Mouse (Mus musculus): ENCODE data around the gene Plpp1. TPM values are rescaled to one million over a fixed set of nuclear protein-coding genes. Genes with fewer than 3 reads are reported as not detected.

The Plpp1 gene
- total RNA-seq, 2 experiments from 2014 or later = 32.1 to 32.9 TPM

GRCm38 (mm10) chr13:112854402-112854801 is 53.8 kb downstream of the Plpp1 start:
- intact Hi-C loops (cut with DNase I) = no loop called here
- DNase-seq = no peak

- intact Hi-C loops (cut with DNase I) = no loop called here
These were observed 57.3 kb downstream of the Plpp1 start for GRCm38 (mm10) chr13:112857921-112858320.

GRCm38 (mm10) chr13:112859574-112860134 is 59.1 kb downstream of the Plpp1 start:
- intact Hi-C loops (cut with DNase I) = loop anchor here (10.0 kb wide), 1 partner anchor 185 kb away; no protein-coding TSS in a partner anchor
- no peak for DNase-seq

More at GRCm38 (mm10) chr13:112857921-112858320, 57.3 kb downstream of the Plpp1 start:
- no peak for DNase-seq

- no peak for DNase-seq
- intact Hi-C loops (cut with DNase I) = loop anchor here (10.0 kb wide), 1 partner anchor 186 kb away; no protein-coding TSS in a partner anchor
These were observed 59.8 kb downstream of the Plpp1 start for GRCm38 (mm10) chr13:112860370-112860769.

- DNase-seq = no peak
- intact Hi-C loops (cut with DNase I) = loop anchor here (10.0 kb wide), 1 partner anchor 186 kb away; no protein-coding TSS in a partner anchor
These were observed 60.3 kb downstream of the Plpp1 start for GRCm38 (mm10) chr13:112860911-112861310.

- intact Hi-C loops (cut with DNase I) = loop anchor here (10.0 kb wide), 1 partner anchor 187 kb away; no protein-coding TSS in a partner anchor
These were observed 61.3 kb downstream of the Plpp1 start for GRCm38 (mm10) chr13:112861825-112862306.

GRCm38 (mm10) chr13:112862342-112862741 is 61.8 kb downstream of the Plpp1 start:
- intact Hi-C loops (cut with DNase I) = loop anchor here (10.0 kb wide), 1 partner anchor 188 kb away; no protein-coding TSS in a partner anchor
- DNase-seq = no peak

More at GRCm38 (mm10) chr13:112861825-112862306, 61.3 kb downstream of the Plpp1 start:
- peak; percentile 19 for DNase-seq

- no peak for DNase-seq
- intact Hi-C loops (cut with DNase I) = loop anchor here (10.0 kb wide), 1 partner anchor 188 kb away; no protein-coding TSS in a partner anchor
These were observed 62.5 kb downstream of the Plpp1 start for GRCm38 (mm10) chr13:112862978-112863677.

- intact Hi-C loops (cut with DNase I) = loop anchor here (10.0 kb wide), 1 partner anchor 192 kb away; no protein-coding TSS in a partner anchor
- no peak for DNase-seq
These were observed 66.2 kb downstream of the Plpp1 start for GRCm38 (mm10) chr13:112866782-112867181.

GRCm38 (mm10) chr13:112867381-112867780 is 66.8 kb downstream of the Plpp1 start:
- intact Hi-C loops (cut with DNase I) = loop anchor here (10.0 kb wide), 1 partner anchor 193 kb away; no protein-coding TSS in a partner anchor
- DNase-seq = no peak

- intact Hi-C loops (cut with DNase I) = no loop called here
- DNase-seq = no peak
These were observed 69.6 kb downstream of the Plpp1 start for GRCm38 (mm10) chr13:112870039-112870690.

GRCm38 (mm10) chr13:112871500-112872266 is 71.1 kb downstream of the Plpp1 start:
- intact Hi-C loops (cut with DNase I) = no loop called here
- DNase-seq = no peak

GRCm38 (mm10) chr13:112887234-112887633 is 86.6 kb downstream of the Plpp1 start:
- intact Hi-C loops (cut with DNase I) = no loop called here
- no peak for DNase-seq

- no peak for DNase-seq
- intact Hi-C loops (cut with DNase I) = no loop called here
These were observed 101.6 kb downstream of the Plpp1 start for GRCm38 (mm10) chr13:112902176-112902575.

GRCm38 (mm10) chr13:112909663-112910062 is 109.1 kb downstream of the Plpp1 start:
- DNase-seq = peak; percentile 33
- intact Hi-C loops (cut with DNase I) = loop anchor here (5.0 kb wide), 2 partner anchors 32 to 237 kb away; no protein-coding TSS in a partner anchor

- intact Hi-C loops (cut with DNase I) = loop anchor here (5.0 kb wide), 1 partner anchor 33 kb away; no protein-coding TSS in a partner anchor
- DNase-seq = no peak
These were observed 109.8 kb downstream of the Plpp1 start for GRCm38 (mm10) chr13:112910434-112910833.

All from left cerebral cortex, postnatal 4 days (tissue).